Mouse (Mus musculus) erythroblast, embryonic 14.5 days (primary cell): ENCODE results near the gene Lcorl.

Experiments
- GATA1 ChIP-seq: IDR thresholded peaks from 2 replicates; pipeline ENCODE4 v1.6.1; 2012; ENCODE audit warnings: low read length, inconsistent platforms, mixed read lengths
- TAL1 ChIP-seq: IDR thresholded peaks from 3 replicates; pipeline ENCODE4 v1.6.1; 2012; ENCODE audit warnings: low read length, inconsistent platforms, mixed read lengths

DNA sequence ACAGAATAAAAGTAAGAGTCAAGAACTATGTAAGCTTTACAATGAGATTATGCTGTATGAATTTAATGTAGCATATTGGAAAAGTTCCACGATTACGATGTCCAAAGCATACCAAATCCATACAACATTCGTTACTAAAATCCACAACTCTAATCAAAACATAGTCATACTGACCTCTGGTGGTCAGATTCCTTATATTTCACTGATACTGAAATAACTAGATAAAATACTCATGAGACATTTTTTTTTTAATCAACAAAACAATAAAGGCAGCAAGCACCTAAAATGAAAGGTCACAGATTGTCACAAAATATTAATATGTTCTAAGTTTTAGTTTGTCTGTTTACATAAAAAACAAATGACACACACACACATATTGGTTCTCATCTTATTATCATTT lies 189.1 kb downstream of the Lcorl start:
- no peak for TF ChIP-seq GATA1
- TF ChIP-seq TAL1 = no peak
